Mouse (Mus musculus) forebrain, postnatal 0 days (tissue): ENCODE data around the gene Alyref. TPM values are rescaled to one million over a fixed set of nuclear protein-coding genes. Genes with fewer than 3 reads are reported as not detected.

ENCODE experiments used
- ATAC-seq: fragments of 200-750 bp; cut with Nextera tagmentation; 2 replicates; pipeline ENCODE4 v1.8.0; 2017; ENCODE audit warnings: mild to moderate bottlenecking, moderate library complexity
- DNase-seq: peaks from one replicate; pipeline ENCODE4 v3.0.0-alpha.2; 2015
- H3K27ac ChIP-seq: fragments of 300-500 bp; sonication (generic); 2 replicates; pipeline ENCODE4 v1.5.1; 2014; ENCODE audit warnings: low read depth, mild to moderate bottlenecking, antibody characterized with exemption, low read length, moderate library complexity, mixed read lengths
- H3K27me3 ChIP-seq: fragments of 300-500 bp; sonication (generic); 2 replicates; pipeline ENCODE4 v1.6.1; 2014; ENCODE audit warnings: mild to moderate bottlenecking, low read length, mixed read lengths; ENCODE audit not compliant: insufficient read depth
- H3K36me3 ChIP-seq: fragments of 300-500 bp; sonication (generic); 2 replicates; pipeline ENCODE4 v1.6.1; 2014; ENCODE audit warnings: mild to moderate bottlenecking, moderate library complexity; ENCODE audit not compliant: insufficient read depth
- H3K4me1 ChIP-seq: fragments of 300-500 bp; sonication (generic); 2 replicates; pipeline ENCODE4 v1.6.1; 2014; ENCODE audit warnings: antibody characterized with exemption; ENCODE audit not compliant: insufficient read depth
- H3K4me2 ChIP-seq: fragments of 300-500 bp; sonication (generic); 2 replicates; pipeline ENCODE4 v1.6.1; 2014; ENCODE audit warnings: low read depth, mild to moderate bottlenecking, moderate library complexity
- H3K4me3 ChIP-seq: fragments of 300-500 bp; sonication (generic); 2 replicates; pipeline ENCODE4 v1.5.1; 2014; ENCODE audit warnings: low read depth, low read length, mixed read lengths
- H3K9ac ChIP-seq: fragments of 300-500 bp; sonication (generic); 2 replicates; pipeline ENCODE4 v1.6.1; 2014; ENCODE audit warnings: mild to moderate bottlenecking
- H3K9me3 ChIP-seq: fragments of 300-500 bp; sonication (generic); 2 replicates; pipeline ENCODE4 v1.6.1; 2016; ENCODE audit warnings: low read length
- CTCF ChIP-seq: sonication (generic); IDR thresholded peaks from 2 replicates; pipeline ENCODE4 v1.5.1; 2016; ENCODE audit warnings: antibody characterized with exemption, control low read depth, low read depth
- WGBS: fragments of 180-500 bp; shearing (Covaris S2); extraction: QIAGEN DNeasy Blood & Tissue Kit; methylation state at CpG from one replicate; pipeline ENCODE4 v1.1.7; 2014; 5-methylcytosine and 5-hydroxymethylcytosine counted together
- polyA plus RNA-seq: library from polyadenylated mRNA; unstranded; fragments of >200 nt; fragmentation: Nextera tagmentation; extraction: Ambion mirVana; gene quantifications from 2 replicates; pipeline ENCODE4 v1.2.1, GENCODE M21; 2015
- total RNA-seq: library from RNA; depleted of rRNA; stranded (reverse); fragments of >200 nt; gene quantifications from 2 replicates; pipeline ENCODE4 v1.2.3, GENCODE M21; 2014

Gene Alyref
- total and polyA plus RNA-seq, 2 experiments from 2014 or later = 111 to 207 TPM

- peak; percentile 67 for TF ChIP-seq CTCF
- ATAC-seq = peak; percentile 81
- peaks cover 42% of the 10 kb centered on the region for H3K36me3 ChIP-seq
Observed at GRCm38 (mm10) chr11:120581490-120582267, 16.5 kb downstream of the Alyref start, which contains the start of gene Arhgdia. Gene Arhgdia (minus strand): TSS chr11:120581624.

GRCm38 (mm10) chr11:120580871-120581331, 17.3 kb downstream of the Alyref start:
- ATAC-seq = peak; percentile 24
- peak overlapping the region; percentile 98 for H3K27ac ChIP-seq
- peak; percentile 55 for DNase-seq
- peak overlapping the region; percentile 93 for H3K4me3 ChIP-seq
- H3K9me3 ChIP-seq = no peaks in the 10 kb centered on the region
- no peak for TF ChIP-seq CTCF
- H3K27me3 ChIP-seq = no peaks in the 10 kb centered on the region
- peaks cover 35% of the 10 kb centered on the region for H3K36me3 ChIP-seq
- WGBS = 1% methylated on average over 32 of the region's 44 CpGs
- H3K4me1 ChIP-seq = peaks cover 9% of the 10 kb centered on the region
- H3K9ac ChIP-seq = peak overlapping the region; percentile 90
- peak overlapping the region; percentile 94 for H3K4me2 ChIP-seq

More at GRCm38 (mm10) chr11:120581490-120582267, 16.5 kb downstream of the Alyref start, which contains the start of gene Arhgdia:
- H3K27me3 ChIP-seq = no peaks in the 10 kb centered on the region
- peak within 1 kb of the TSS; percentile 98 for H3K27ac ChIP-seq
- peaks cover 9% of the 10 kb centered on the region for H3K4me1 ChIP-seq
- DNase-seq = peak; percentile 94
- 4% methylated on average over 71 of the region's 75 CpGs for WGBS
- H3K4me2 ChIP-seq = peak within 1 kb of the TSS; percentile 94
- no peaks in the 10 kb centered on the region for H3K9me3 ChIP-seq
- peak within 1 kb of the TSS; percentile 93 for H3K4me3 ChIP-seq
- H3K9ac ChIP-seq = peak within 1 kb of the TSS; percentile 90

- Histone ChIP-seq H3K27me3 (no peaks in the 10 kb centered on the region), H3K4me2 (peak overlapping the region; percentile 94), H3K4me3 (peak overlapping the region; percentile 93), H3K9me3 (no peaks in the 10 kb centered on the region), H3K27ac (peak overlapping the region; percentile 98), H3K4me1 (peaks cover 9% of the 10 kb centered on the region), H3K36me3 (peaks cover 28% of the 10 kb centered on the region), H3K9ac (peak overlapping the region; percentile 90)
- TF ChIP-seq CTCF = no peak
- ATAC-seq (no peak), DNase-seq (no peak)
- 58% methylated on average over 7 of the region's 7 CpGs for WGBS
Observed at GRCm38 (mm10) chr11:120580190-120580589, 18.0 kb downstream of the Alyref start.

GRCm38 (mm10) chr11:120579316-120580107, 18.7 kb downstream of the Alyref start:
- ATAC-seq = no peak
- no peaks in the 10 kb centered on the region for H3K9me3 ChIP-seq

GRCm38 (mm10) chr11:120578694-120579243, 19.4 kb downstream of the Alyref start:
- DNase-seq = no peak
- H3K4me1 ChIP-seq = peaks cover 12% of the 10 kb centered on the region

More at GRCm38 (mm10) chr11:120579316-120580107, 18.7 kb downstream of the Alyref start:
- Histone ChIP-seq H3K27ac (peak overlapping the region; percentile 98), H3K4me2 (peak overlapping the region; percentile 94), H3K36me3 (peaks cover 26% of the 10 kb centered on the region), H3K9ac (peak overlapping the region; percentile 90), H3K4me1 (peaks cover 9% of the 10 kb centered on the region), H3K4me3 (peak overlapping the region; percentile 93), H3K27me3 (no peaks in the 10 kb centered on the region)
- peak; percentile 86 for DNase-seq
- peak; percentile 94 for TF ChIP-seq CTCF
- 63% methylated on average over 15 of the region's 15 CpGs for WGBS

GRCm38 (mm10) chr11:120578024-120578693, 20.0 kb downstream of the Alyref start:
- peaks cover 12% of the 10 kb centered on the region for H3K4me1 ChIP-seq
- DNase-seq (no peak), ATAC-seq (no peak)
- no peak overlapping the region for H3K9ac ChIP-seq
- H3K27me3 ChIP-seq = no peaks in the 10 kb centered on the region
- H3K9me3 ChIP-seq = no peaks in the 10 kb centered on the region
- H3K4me3 ChIP-seq = no peak overlapping the region
- no peak overlapping the region for H3K27ac ChIP-seq
- TF ChIP-seq CTCF = no peak
- WGBS = 91% methylated on average over 10 of the region's 10 CpGs
- H3K36me3 ChIP-seq = peaks cover 26% of the 10 kb centered on the region
- H3K4me2 ChIP-seq = no peak overlapping the region

More at GRCm38 (mm10) chr11:120578694-120579243, 19.4 kb downstream of the Alyref start:
- Histone ChIP-seq H3K4me3 (no peak overlapping the region), H3K36me3 (peaks cover 26% of the 10 kb centered on the region), H3K4me2 (no peak overlapping the region), H3K9ac (no peak overlapping the region), H3K9me3 (no peaks in the 10 kb centered on the region), H3K27me3 (no peaks in the 10 kb centered on the region), H3K27ac (no peak overlapping the region)
- no peak for ATAC-seq
- 89% methylated on average over 11 of the region's 11 CpGs for WGBS
- no peak for TF ChIP-seq CTCF
